Mouse (Mus musculus): ENCODE data around the gene Gm3045.

DNA sequence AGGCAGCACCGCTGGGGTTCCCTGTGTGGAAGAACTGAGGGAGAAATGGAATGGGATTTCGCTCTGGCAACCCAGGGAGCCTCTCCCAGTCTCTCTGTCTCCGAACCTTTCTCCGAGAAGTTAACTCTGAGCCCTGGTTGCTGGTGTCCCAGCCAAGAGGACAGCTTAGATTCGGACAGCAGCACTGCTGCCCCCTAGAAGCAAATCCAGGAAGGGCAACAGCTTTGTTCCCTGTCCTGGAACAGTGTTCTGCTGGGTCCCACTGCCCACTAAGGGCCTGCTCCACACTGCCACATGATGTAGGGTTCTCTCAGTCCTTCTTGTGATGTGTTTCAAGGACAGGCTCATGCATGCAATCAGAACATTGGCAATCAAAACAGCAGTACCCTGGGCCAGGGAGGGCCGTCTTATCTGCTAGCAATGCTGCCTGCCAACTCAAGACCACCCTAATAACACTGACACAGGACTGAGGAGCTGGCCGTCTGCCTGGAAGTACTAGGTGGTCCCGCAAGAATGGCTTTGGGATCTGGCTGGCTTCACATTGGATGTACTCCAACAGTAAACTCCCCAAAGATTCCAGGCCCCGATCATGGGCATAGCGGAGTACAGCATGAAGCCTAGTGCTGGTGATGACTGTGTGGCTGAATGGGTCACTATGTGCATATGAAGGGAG is 9.4 kb downstream of the Gm3045 start:
- TF ChIP-seq CTCF (IDR thresholded peaks at IDR 0.05; ENCODE audit: low read depth) (peak; percentile 26), EP300 (IDR thresholded peaks at IDR 0.05; ENCODE audit: low read depth) (no peak)

Measured in liver, postnatal 0 days (tissue).